Mouse (Mus musculus): Measurements from ENCODE around the gene Neu1.
"Not testable (repeated sequence)": the region's sequence is repeated elsewhere in the genome, so short reads cannot be mapped to it uniquely, and the experiment has no call there.

Neu1 gene

GRCm38 (mm10) chr17:34901948-34902347 is 29.1 kb upstream of the Neu1 start:
- in situ Hi-C loops (cut with MboI; ENCODE audit: low sequenced_read_pairs): not testable (repeated sequence)

- in situ Hi-C loops (cut with MboI; ENCODE audit: low sequenced_read_pairs): no loop called here
These were observed 28.2 kb upstream of the Neu1 start for GRCm38 (mm10) chr17:34902895-34903294.

- in situ Hi-C loops (cut with MboI; ENCODE audit: low sequenced_read_pairs): no loop called here
These were observed 20.1 kb upstream of the Neu1 start for GRCm38 (mm10) chr17:34910982-34911381.

GRCm38 (mm10) chr17:34911945-34912351 is 19.1 kb upstream of the Neu1 start:
- in situ Hi-C loops (cut with MboI; ENCODE audit: low sequenced_read_pairs): no loop called here

- in situ Hi-C loops (cut with MboI; ENCODE audit: low sequenced_read_pairs): no loop called here
These were observed 17.0 kb upstream of the Neu1 start, which contains the start of gene Slc44a4 for GRCm38 (mm10) chr17:34913930-34914665. Slc44a4 (plus strand) TSS chr17:34914466.

GRCm38 (mm10) chr17:34915410-34915831 is 15.6 kb upstream of the Neu1 start:
- in situ Hi-C loops (cut with MboI; ENCODE audit: low sequenced_read_pairs): no loop called here

- in situ Hi-C loops (cut with MboI; ENCODE audit: low sequenced_read_pairs): no loop called here
These were observed 14.7 kb upstream of the Neu1 start for GRCm38 (mm10) chr17:34916316-34916715.

- in situ Hi-C loops (cut with MboI; ENCODE audit: low sequenced_read_pairs): no loop called here
These were observed 13.9 kb upstream of the Neu1 start for GRCm38 (mm10) chr17:34917188-34917587.

GRCm38 (mm10) chr17:34922939-34923338 is 8.1 kb upstream of the Neu1 start:
- in situ Hi-C loops (cut with MboI; ENCODE audit: low sequenced_read_pairs): no loop called here

- in situ Hi-C loops (cut with MboI; ENCODE audit: low sequenced_read_pairs): no loop called here
These were observed 6.8 kb upstream of the Neu1 start for GRCm38 (mm10) chr17:34924258-34924657.

- in situ Hi-C loops (cut with MboI; ENCODE audit: low sequenced_read_pairs): no loop called here
These were observed 3.6 kb upstream of the Neu1 start for GRCm38 (mm10) chr17:34927306-34928019.

- in situ Hi-C loops (cut with MboI; ENCODE audit: low sequenced_read_pairs): no loop called here
These were observed 2.2 kb upstream of the Neu1 start for GRCm38 (mm10) chr17:34928841-34929240.

GRCm38 (mm10) chr17:34931735-34932098 is 664 bp downstream of the Neu1 start:
- in situ Hi-C loops (cut with MboI; ENCODE audit: low sequenced_read_pairs): no loop called here

- in situ Hi-C loops (cut with MboI; ENCODE audit: low sequenced_read_pairs): no loop called here
These were observed 1.2 kb downstream of the Neu1 start for GRCm38 (mm10) chr17:34932287-34932686.

GRCm38 (mm10) chr17:34934031-34934430 is 3.0 kb downstream of the Neu1 start:
- in situ Hi-C loops (cut with MboI; ENCODE audit: low sequenced_read_pairs): no loop called here

- in situ Hi-C loops (cut with MboI; ENCODE audit: low sequenced_read_pairs): no loop called here
These were observed 3.8 kb downstream of the Neu1 start for GRCm38 (mm10) chr17:34934830-34935229.

GRCm38 (mm10) chr17:34937960-34938505 is 7.0 kb downstream of the Neu1 start:
- in situ Hi-C loops (cut with MboI; ENCODE audit: low sequenced_read_pairs): no loop called here

- in situ Hi-C loops (cut with MboI; ENCODE audit: low sequenced_read_pairs): no loop called here
These were observed 10.4 kb downstream of the Neu1 start for GRCm38 (mm10) chr17:34941344-34942041.

GRCm38 (mm10) chr17:34943128-34943815 is 12.2 kb downstream of the Neu1 start:
- in situ Hi-C loops (cut with MboI; ENCODE audit: low sequenced_read_pairs): no loop called here

GRCm38 (mm10) chr17:34944362-34944761 is 13.3 kb downstream of the Neu1 start:
- in situ Hi-C loops (cut with MboI; ENCODE audit: low sequenced_read_pairs): no loop called here

All from CH12F3 (cell line).